Mouse (Mus musculus) limb, embryonic 10.5 days (tissue): ENCODE data around the gene Glrx. TPM values are rescaled to one million over a fixed set of nuclear protein-coding genes. Genes with fewer than 3 reads are reported as not detected.
"Not testable (repeated sequence)": the region's sequence is repeated elsewhere in the genome, so short reads cannot be mapped to it uniquely, and the experiment has no call there.

Experiments used
- DNase-seq: peaks from one replicate; pipeline ENCODE4 v3.0.0-alpha.2; 2017; ENCODE audit warnings: low spot score
- H3K27ac ChIP-seq: fragments of 300-500 bp; sonication (generic); 2 replicates; pipeline ENCODE4 v1.5.1; 2016; ENCODE audit warnings: mild to moderate bottlenecking
- H3K27me3 ChIP-seq: fragments of 300-500 bp; sonication (generic); 2 replicates; pipeline ENCODE4 v1.6.1; 2016; ENCODE audit warnings: low read depth, mild to moderate bottlenecking; ENCODE audit not compliant: poor library complexity, severe bottlenecking
- H3K36me3 ChIP-seq: fragments of 300-500 bp; sonication (generic); 2 replicates; pipeline ENCODE4 v1.6.1; 2016; ENCODE audit warnings: mild to moderate bottlenecking, moderate library complexity
- H3K4me1 ChIP-seq: fragments of 300-500 bp; sonication (generic); 2 replicates; pipeline ENCODE4 v1.6.1; 2016
- H3K4me3 ChIP-seq: fragments of 300-500 bp; sonication (generic); 2 replicates; pipeline ENCODE4 v1.5.1; 2016; ENCODE audit warnings: mild to moderate bottlenecking, moderate library complexity
- H3K9me3 ChIP-seq: fragments of 300-500 bp; sonication (generic); replicated peaks from 2 replicates; pipeline ENCODE4 v1.6.1; 2016; ENCODE audit warnings: mild to moderate bottlenecking
- WGBS: fragments of 180-500 bp; shearing (Covaris S2); methylation state at CpG from one replicate; pipeline ENCODE4 v1.1.7; 2016; 5-methylcytosine and 5-hydroxymethylcytosine counted together
- polyA plus RNA-seq: library from polyadenylated mRNA; unstranded; fragments of >200 nt; fragmentation: Nextera tagmentation; extraction: Ambion mirVana; gene quantifications from 2 replicates; pipeline ENCODE4 v1.2.1, GENCODE M21; 2016

Glrx gene
- polyA plus RNA-seq, 1 experiment from 2014 or later: 21.4 TPM

GRCm38 (mm10) chr13:75843993-75844683 is 4.5 kb downstream of the Glrx start:
- Histone ChIP-seq H3K27ac (no peak overlapping the region), H3K4me1 (peaks cover 21% of the 10 kb centered on the region), H3K9me3 (no peaks in the 10 kb centered on the region), H3K4me3 (no peak overlapping the region), H3K27me3 (no peaks in the 10 kb centered on the region), H3K36me3 (no peaks in the 10 kb centered on the region)
- DNase-seq: no peak
- WGBS: 90% methylated on average over 8 of the region's 8 CpGs

GRCm38 (mm10) chr13:75844833-75845518 is 5.3 kb downstream of the Glrx start:
- no peak overlapping the region for H3K27ac ChIP-seq
- H3K27me3 ChIP-seq: no peaks in the 10 kb centered on the region
- H3K36me3 ChIP-seq: no peaks in the 10 kb centered on the region
- 89% methylated on average over 2 of the region's 2 CpGs for WGBS
- H3K9me3 ChIP-seq: no peaks in the 10 kb centered on the region
- no peak for DNase-seq
- no peak overlapping the region for H3K4me3 ChIP-seq
- peaks cover 16% of the 10 kb centered on the region for H3K4me1 ChIP-seq

GRCm38 (mm10) chr13:75845519-75846166 is 6.0 kb downstream of the Glrx start:
- Histone ChIP-seq H3K36me3 (no peaks in the 10 kb centered on the region), H3K4me3 (no peak overlapping the region), H3K27ac (no peak overlapping the region), H3K9me3 (no peaks in the 10 kb centered on the region), H3K27me3 (no peaks in the 10 kb centered on the region), H3K4me1 (peaks cover 10% of the 10 kb centered on the region)
- DNase-seq: no peak
- WGBS: 70% methylated on average over 4 of the region's 4 CpGs

- Histone ChIP-seq H3K27me3 (no peaks in the 10 kb centered on the region), H3K27ac (no peak overlapping the region), H3K4me1 (no peaks in the 10 kb centered on the region), H3K9me3 (no peaks in the 10 kb centered on the region), H3K36me3 (no peaks in the 10 kb centered on the region; the same call in 1 of the 2 replicates), H3K4me3 (no peak overlapping the region)
- DNase-seq: no peak
- 88% methylated on average over 6 of the region's 6 CpGs for WGBS
Observed at GRCm38 (mm10) chr13:75847027-75847426, 7.4 kb downstream of the Glrx start.

GRCm38 (mm10) chr13:75852027-75852426 is 12.4 kb downstream of the Glrx start:
- 88% methylated on average over 4 of the region's 4 CpGs for WGBS
- H3K4me1 ChIP-seq: no peaks in the 10 kb centered on the region
- H3K4me3 ChIP-seq: no peak overlapping the region
- DNase-seq: no peak
- H3K9me3 ChIP-seq: no peaks in the 10 kb centered on the region
- no peaks in the 10 kb centered on the region; the same call in 1 of the 2 replicates for H3K36me3 ChIP-seq
- H3K27me3 ChIP-seq: no peaks in the 10 kb centered on the region
- no peak overlapping the region for H3K27ac ChIP-seq

GRCm38 (mm10) chr13:75853118-75853517 is 13.4 kb downstream of the Glrx start:
- no peaks in the 10 kb centered on the region for H3K27me3 ChIP-seq
- H3K4me1 ChIP-seq: no peaks in the 10 kb centered on the region
- no peaks in the 10 kb centered on the region; the same call in 1 of the 2 replicates for H3K36me3 ChIP-seq
- H3K9me3 ChIP-seq: no peaks in the 10 kb centered on the region
- 91% methylated on average over 3 of the region's 3 CpGs for WGBS
- no peak for DNase-seq
- no peak overlapping the region for H3K27ac ChIP-seq
- H3K4me3 ChIP-seq: no peak overlapping the region

- no peak for DNase-seq
- no peaks in the 10 kb centered on the region for H3K36me3 ChIP-seq
- no peak overlapping the region for H3K4me3 ChIP-seq
- H3K4me1 ChIP-seq: no peaks in the 10 kb centered on the region
- no peaks in the 10 kb centered on the region for H3K9me3 ChIP-seq
- 72% methylated on average over 1 of the region's 1 CpGs for WGBS
- no peak overlapping the region for H3K27ac ChIP-seq
- no peaks in the 10 kb centered on the region for H3K27me3 ChIP-seq
Observed at GRCm38 (mm10) chr13:75859264-75859844, 19.7 kb downstream of the Glrx start.

- Histone ChIP-seq H3K9me3 (no peaks in the 10 kb centered on the region), H3K4me1 (no peaks in the 10 kb centered on the region), H3K27ac (no peak overlapping the region), H3K27me3 (no peaks in the 10 kb centered on the region), H3K36me3 (peaks cover 54% of the 10 kb centered on the region), H3K4me3 (no peak overlapping the region)
- DNase-seq: no peak
Observed at GRCm38 (mm10) chr13:75865486-75866184, 26.0 kb downstream of the Glrx start.

- no peaks in the 10 kb centered on the region for H3K4me1 ChIP-seq
- no peak for DNase-seq
- H3K27ac ChIP-seq: no peak overlapping the region
- H3K36me3 ChIP-seq: peaks cover 76% of the 10 kb centered on the region
- H3K4me3 ChIP-seq: no peak overlapping the region
- WGBS: 95% methylated on average over 2 of the region's 2 CpGs
- no peaks in the 10 kb centered on the region for H3K27me3 ChIP-seq
- H3K9me3 ChIP-seq: no peaks in the 10 kb centered on the region
Observed at GRCm38 (mm10) chr13:75867876-75868275, 28.2 kb downstream of the Glrx start.

GRCm38 (mm10) chr13:75874608-75875376 is 35.1 kb downstream of the Glrx start:
- Histone ChIP-seq H3K4me3 (no peak overlapping the region), H3K4me1 (no peaks in the 10 kb centered on the region), H3K36me3 (peaks cover 89% of the 10 kb centered on the region), H3K9me3 (no peaks in the 10 kb centered on the region), H3K27me3 (no peaks in the 10 kb centered on the region), H3K27ac (no peak overlapping the region)
- 92% methylated on average over 4 of the region's 4 CpGs for WGBS
- no peak for DNase-seq

GRCm38 (mm10) chr13:75876188-75876587 is 36.5 kb downstream of the Glrx start:
- H3K4me3 ChIP-seq, H3K27me3 ChIP-seq, DNase-seq, H3K27ac ChIP-seq, H3K4me1 ChIP-seq, H3K9me3 ChIP-seq: not testable (repeated sequence)
- peaks cover 86% of the 10 kb centered on the region for H3K36me3 ChIP-seq
- 66% methylated on average over 7 of the region's 7 CpGs for WGBS

GRCm38 (mm10) chr13:75876592-75876991 is 36.9 kb downstream of the Glrx start:
- WGBS: 82% methylated on average over 6 of the region's 6 CpGs
- no peak overlapping the region for H3K4me3 ChIP-seq
- no peaks in the 10 kb centered on the region for H3K4me1 ChIP-seq
- H3K27ac ChIP-seq: no peak overlapping the region
- H3K36me3 ChIP-seq: peaks cover 84% of the 10 kb centered on the region
- no peaks in the 10 kb centered on the region for H3K9me3 ChIP-seq
- no peaks in the 10 kb centered on the region for H3K27me3 ChIP-seq
- DNase-seq: no peak
